Mouse (Mus musculus) ES-Bruce4 (cell line): ENCODE results near the gene Cacng1. TPM values are rescaled to one million over a fixed set of nuclear protein-coding genes. Genes with fewer than 3 reads are reported as not detected.

Experiments
- H3K27ac ChIP-seq: 2 replicates; pipeline ENCODE4 v1.5.1; 2012; ENCODE audit warnings: low read length, inconsistent platforms; ENCODE audit not compliant: insufficient read depth
- H3K27me3 ChIP-seq: 2 replicates; pipeline ENCODE4 v1.6.1; 2012; ENCODE audit warnings: mild to moderate bottlenecking, low read length, inconsistent platforms; ENCODE audit not compliant: control insufficient read depth, poor library complexity, insufficient read depth, severe bottlenecking
- H3K36me3 ChIP-seq: 2 replicates; pipeline ENCODE4 v1.6.1; 2012; ENCODE audit warnings: inconsistent platforms, mild to moderate bottlenecking, low read length, moderate library complexity; ENCODE audit not compliant: control insufficient read depth, poor library complexity, insufficient read depth, severe bottlenecking
- H3K4me1 ChIP-seq: one replicate; pipeline ENCODE4 v1.8.1; 2011; ENCODE audit warnings: low read length; ENCODE audit not compliant: control insufficient read depth, insufficient read depth
- H3K4me3 ChIP-seq: 2 replicates; pipeline ENCODE4 v1.5.1; 2011; ENCODE audit warnings: low read depth, mild to moderate bottlenecking, low read length
- H3K9ac ChIP-seq: 2 replicates; pipeline ENCODE4 v1.6.1; 2012; ENCODE audit warnings: low read depth, mild to moderate bottlenecking, inconsistent platforms; ENCODE audit not compliant: poor library complexity, severe bottlenecking
- H3K9me3 ChIP-seq: replicated peaks from 2 replicates; pipeline ENCODE4 v1.6.1; 2012; ENCODE audit warnings: mild to moderate bottlenecking, low read length, inconsistent platforms; ENCODE audit not compliant: control insufficient read depth, poor library complexity, insufficient read depth, severe bottlenecking
- CTCF ChIP-seq: IDR thresholded peaks from one replicate; pipeline ENCODE4 v1.8.1; 2011; ENCODE audit warnings: low read depth, low read length
- EP300 ChIP-seq: IDR thresholded peaks from 2 replicates; pipeline ENCODE4 v1.6.1; 2011; ENCODE audit warnings: low read depth, low read length; ENCODE audit not compliant: insufficient read depth
- POLR2A ChIP-seq: IDR thresholded peaks from one replicate; pipeline ENCODE4 v1.8.1; 2011; ENCODE audit warnings: low read length; ENCODE audit not compliant: insufficient read depth
- polyA plus RNA-seq: library from polyadenylated mRNA; stranded (reverse); fragments of >200 nt; gene quantifications from 2 replicates; pipeline ENCODE4 v1.2.4, GENCODE M21; 2011; ENCODE audit warnings: low read depth; ENCODE audit not compliant: missing spikeins, insufficient read depth, insufficient read length

Gene Cacng1
- polyA plus RNA-seq, 1 experiment, result not detected

DNA sequence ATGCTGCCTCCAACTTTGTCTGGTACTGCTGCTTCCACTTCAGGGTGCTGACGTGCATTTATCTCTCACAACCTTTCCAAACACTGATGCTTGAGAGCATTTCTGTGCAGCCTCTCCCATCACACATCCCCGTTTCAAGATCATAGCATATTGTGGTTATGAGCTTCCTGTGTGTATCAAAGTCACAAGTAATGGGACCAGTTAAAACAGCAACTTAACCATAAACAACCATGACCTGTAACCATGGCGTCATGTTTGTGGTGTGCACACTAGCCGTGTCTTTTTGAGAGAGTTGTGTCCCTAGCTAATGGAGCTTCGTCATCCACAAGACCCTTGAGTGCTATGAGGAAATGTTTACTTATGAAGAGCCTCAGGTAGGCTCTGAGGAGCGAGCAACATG lies 48.1 kb downstream of the Cacng1 start:
- peaks cover 61% of the 10 kb centered on the region for H3K36me3 ChIP-seq
- TF ChIP-seq EP300 (no peak), POLR2A (no peak), CTCF (no peak)
- no peak overlapping the region for H3K9ac ChIP-seq
- H3K27me3 ChIP-seq, result no peaks in the 10 kb centered on the region
- no peaks in the 10 kb centered on the region for H3K9me3 ChIP-seq
- no peak overlapping the region for H3K27ac ChIP-seq
- H3K4me1 ChIP-seq, result no peaks in the 10 kb centered on the region
- H3K4me3 ChIP-seq, result no peak overlapping the region

DNA sequence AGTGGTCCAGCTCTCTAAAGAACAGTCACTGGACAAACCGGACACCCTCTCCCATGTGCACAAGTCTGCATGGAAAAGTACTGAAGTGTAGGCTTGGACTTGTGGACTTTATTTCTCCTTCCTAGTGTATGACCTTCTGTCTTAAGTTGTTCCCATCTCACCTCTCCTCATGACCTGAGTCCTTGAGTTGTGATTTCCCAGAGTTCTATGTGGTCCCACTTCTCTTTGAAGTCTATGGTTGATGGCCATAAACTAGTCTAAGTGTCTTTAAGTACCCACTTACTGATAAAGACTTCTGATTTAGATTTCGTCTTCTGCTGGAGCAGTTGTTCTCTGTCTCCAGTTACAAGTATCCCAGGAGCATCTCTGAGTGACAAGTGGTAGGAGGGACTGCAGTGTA lies 48.8 kb downstream of the Cacng1 start:
- H3K36me3 ChIP-seq, result peaks cover 63% of the 10 kb centered on the region
- H3K27me3 ChIP-seq, result no peaks in the 10 kb centered on the region
- no peaks in the 10 kb centered on the region for H3K4me1 ChIP-seq
- H3K4me3 ChIP-seq, result no peak overlapping the region
- TF ChIP-seq POLR2A (no peak), EP300 (no peak), CTCF (no peak)
- H3K27ac ChIP-seq, result no peak overlapping the region
- no peak overlapping the region for H3K9ac ChIP-seq
- no peaks in the 10 kb centered on the region for H3K9me3 ChIP-seq

DNA sequence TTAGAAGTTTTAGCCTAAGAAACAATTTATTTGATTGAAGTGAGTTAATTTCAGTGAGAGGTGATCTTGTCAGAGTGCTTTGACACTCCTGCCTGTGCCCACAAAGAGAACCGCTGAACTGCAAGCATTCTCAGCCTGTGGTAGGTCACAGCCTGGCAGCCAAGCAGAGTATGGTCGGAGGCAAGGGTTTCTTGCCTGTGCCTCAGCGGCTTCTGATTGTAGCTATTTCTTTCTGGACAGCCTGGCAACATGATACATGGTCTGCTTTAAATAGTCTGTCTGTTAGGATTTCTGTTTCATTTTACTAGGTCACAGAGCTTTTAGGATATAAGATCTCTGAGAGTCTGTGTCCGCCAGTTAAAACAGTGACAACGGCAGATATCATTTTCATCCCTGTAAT lies 53.7 kb downstream of the Cacng1 start:
- no peaks in the 10 kb centered on the region for H3K9me3 ChIP-seq
- no peaks in the 10 kb centered on the region for H3K4me1 ChIP-seq
- H3K4me3 ChIP-seq, result no peak overlapping the region
- no peak overlapping the region for H3K9ac ChIP-seq
- TF ChIP-seq POLR2A (no peak), CTCF (no peak), EP300 (no peak)
- peaks cover 61% of the 10 kb centered on the region for H3K36me3 ChIP-seq
- no peak overlapping the region for H3K27ac ChIP-seq
- H3K27me3 ChIP-seq, result no peaks in the 10 kb centered on the region

GRCm38 (mm10) chr11:107660452-107660851 lies 55.9 kb downstream of the Cacng1 start:
- no peaks in the 10 kb centered on the region for H3K27me3 ChIP-seq
- no peak overlapping the region for H3K9ac ChIP-seq
- H3K27ac ChIP-seq, result no peak overlapping the region
- no peaks in the 10 kb centered on the region for H3K4me1 ChIP-seq
- no peak overlapping the region for H3K4me3 ChIP-seq
- peaks cover 61% of the 10 kb centered on the region for H3K36me3 ChIP-seq
- H3K9me3 ChIP-seq, result no peaks in the 10 kb centered on the region
- TF ChIP-seq CTCF, result no peak
- TF ChIP-seq POLR2A, result no peak
- no peak for TF ChIP-seq EP300

DNA sequence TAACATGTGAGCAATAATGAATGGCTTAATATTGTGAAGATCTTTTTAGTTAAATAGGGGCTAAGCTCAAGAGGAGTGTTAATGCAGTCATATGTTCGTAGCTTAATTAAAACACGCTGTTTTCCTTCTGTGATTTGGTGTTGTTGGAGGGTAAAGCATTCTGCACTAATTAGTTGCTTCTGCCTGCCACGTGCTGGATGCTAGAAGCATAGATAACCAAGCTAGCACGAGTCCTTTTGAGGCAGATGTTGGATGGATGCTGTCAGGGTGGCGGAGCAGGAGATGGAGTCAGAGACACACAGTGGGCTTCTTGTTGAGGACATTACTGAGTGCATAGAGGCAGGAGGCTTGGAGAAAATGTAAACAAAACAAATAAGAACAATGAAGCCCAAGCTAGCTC lies 59.2 kb downstream of the Cacng1 start:
- H3K36me3 ChIP-seq, result peaks cover 38% of the 10 kb centered on the region
- no peaks in the 10 kb centered on the region for H3K4me1 ChIP-seq
- no peak overlapping the region for H3K9ac ChIP-seq
- no peak overlapping the region for H3K4me3 ChIP-seq
- H3K27ac ChIP-seq, result no peak overlapping the region
- H3K9me3 ChIP-seq, result no peaks in the 10 kb centered on the region
- H3K27me3 ChIP-seq, result no peaks in the 10 kb centered on the region
- TF ChIP-seq EP300 (no peak), POLR2A (no peak), CTCF (no peak)

DNA sequence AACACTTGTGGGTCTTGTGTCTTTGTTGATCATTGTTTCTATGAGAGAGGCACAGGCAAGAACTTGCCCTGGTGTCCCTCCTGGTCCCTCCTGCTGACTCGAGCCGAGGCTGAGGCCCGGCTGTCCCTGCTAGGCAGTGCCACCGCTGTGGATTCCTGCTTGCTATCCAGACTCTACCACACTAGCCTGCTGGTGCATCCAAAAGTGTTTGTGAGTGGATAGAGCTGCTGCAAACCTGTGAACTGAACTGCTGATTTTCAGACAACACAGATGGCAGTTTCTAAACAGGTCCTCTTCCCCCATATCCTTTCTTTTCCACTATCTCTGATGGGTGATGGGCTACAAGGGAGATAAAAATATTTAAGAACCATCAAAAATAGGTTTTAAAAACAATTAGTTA lies 60.8 kb downstream of the Cacng1 start:
- Histone ChIP-seq H3K4me3 (no peak overlapping the region), H3K4me1 (no peaks in the 10 kb centered on the region), H3K9me3 (no peaks in the 10 kb centered on the region), H3K27me3 (no peaks in the 10 kb centered on the region), H3K36me3 (peaks cover 34% of the 10 kb centered on the region), H3K27ac (no peak overlapping the region), H3K9ac (no peak overlapping the region)
- TF ChIP-seq EP300 (no peak), CTCF (no peak), POLR2A (no peak)

Other genes with a start within 250 kb of the Cacng1 start
- gene Pitpnc1, start 245.8 kb downstream of the Cacng1 start, polyA plus RNA-seq, result 25.4 and 27.1 TPM in 2 replicates
- 155 and 167 TPM in 2 replicates for gene Psmd12, start 237.0 kb downstream of the Cacng1 start, polyA plus RNA-seq
- gene Helz, start 168.6 kb downstream of the Cacng1 start, polyA plus RNA-seq, result 75.1 and 75.2 TPM in 2 replicates
- 0.96 and 1.5 TPM in 2 replicates for gene Cacng4, start 78.0 kb upstream of the Cacng1 start, polyA plus RNA-seq
- 0.37 TPM in 2 replicates for gene Cacng5, start 198.5 kb upstream of the Cacng1 start, polyA plus RNA-seq